Mouse (Mus musculus): ENCODE data around the gene Myadm. TPM values are rescaled to one million over a fixed set of nuclear protein-coding genes. Genes with fewer than 3 reads are reported as not detected.
A peak's percentile ranks its signal among the peaks of the same experiment; 100 is the strongest.

Myadm gene
- total and polyA plus RNA-seq, 3 experiments = 4.4 to 22.6 (median 4.6) TPM

GRCm38 (mm10) chr7:3290257-3291033 lies 1.6 kb downstream of the Myadm start:
- Histone ChIP-seq H3K79me2 (replicated peaks; ENCODE audit: control insufficient read depth, extremely low read depth, insufficient read depth, poor library complexity, severe bottlenecking) (no peaks in the 10 kb centered on the region), H3K9me3 (replicated peaks; ENCODE audit: low read length) (no peaks in the 10 kb centered on the region), H3K4me2 (ENCODE audit: insufficient read depth, low read depth, poor library complexity, severe bottlenecking) (peak overlapping the region; percentile 96), H3K27me3 (replicated peaks) (no peaks in the 10 kb centered on the region), H3K27ac (ENCODE audit: insufficient read depth, low read depth) (no peak overlapping the region), H3K4me3 (replicated peaks in 1 of 3; ENCODE audit: low read depth in 2 of 3, low read length in 2 of 3, poor library complexity in 1 of 3) (peak overlapping the region; percentile 46 to 52 (median 52)), H3K9ac (ENCODE audit: insufficient read depth, low read depth) (0 out of 2 replicates have a peak overlapping the region, but pooled peaks have one; percentile 69), H3K36me3 (replicated peaks in 1 of 2; ENCODE audit: control insufficient read depth in 1 of 2, insufficient read depth in 1 of 2, low read length in 1 of 2) (peaks cover 0 to 2% of the 10 kb centered on the region in 2 experiments), H3K4me1 (ENCODE audit: control insufficient read depth in 1 of 2, insufficient read depth in 2 of 2) (peaks cover 10 to 78% of the 10 kb centered on the region in 2 experiments)
- DNase-seq (ENCODE audit: extremely low read depth) = peak; percentile 98
- dilution Hi-C loops (cut with MboI; ENCODE audit: extremely low pct_ligation_motif_present, extremely low pct_unique_long_range_greater_than_20kb, low sequenced_read_pairs) (no loop called here), in situ Hi-C loops (cut with MboI; ENCODE audit: low pct_ligation_motif_present, low pct_unique_long_range_greater_than_20kb, low sequenced_read_pairs) (no loop called here)
- TF ChIP-seq NELFE (IDR thresholded peaks at IDR 0.05; ENCODE audit: low read depth, low read length) (no peak), ZKSCAN1 (IDR thresholded peaks at IDR 0.05; ENCODE audit: borderline replicate concordance, low read depth, low read length) (no peak), MAZ (IDR thresholded peaks at IDR 0.05; ENCODE audit: low read depth, low read length) (peak; percentile 77), BHLHE40 (IDR thresholded peaks at IDR 0.05; ENCODE audit: low read depth, low read length) (0 out of 2 replicates have a peak, but pooled peaks have one; percentile 20), MXI1 (IDR thresholded peaks at IDR 0.05; ENCODE audit: low read depth, low read length) (peak; percentile 83), CHD2 (IDR thresholded peaks at IDR 0.05; ENCODE audit: low read length) (peak; percentile 57), RAD21 (IDR thresholded peaks at IDR 0.05; ENCODE audit: low read depth, low read length) (no peak), HCFC1 (IDR thresholded peaks at IDR 0.05; ENCODE audit: low read depth, low read length) (peak; percentile 39; the same call in 1 of the 2 replicates), E2F4 (IDR thresholded peaks at IDR 0.05; ENCODE audit: insufficient replicate concordance, low read depth, low read length) (0 out of 2 replicates have a peak, but pooled peaks have one; percentile 76), TCF12 (IDR thresholded peaks at IDR 0.05; ENCODE audit: low read depth, low read length) (peak; percentile 39; the same call in 1 of the 2 replicates), SIN3A (IDR thresholded peaks at IDR 0.05; ENCODE audit: low read length) (peak; percentile 86), ELF1 (IDR thresholded peaks at IDR 0.05; ENCODE audit: low read depth, low read length) (peak; percentile 77), ETS1 (conservative IDR thresholded peaks at IDR 0.05; ENCODE audit: low read depth, low read length) (peak; percentile 74), ZNF384 (IDR thresholded peaks at IDR 0.05; ENCODE audit: low read depth, low read length) (no peak), JUND (conservative IDR thresholded peaks at IDR 0.05; ENCODE audit: low read depth, low read length) (no peak), POLR2A (IDR thresholded peaks at IDR 0.05; ENCODE audit: low read depth, low read length) (no peak), IRF4 (IDR thresholded peaks at IDR 0.05; ENCODE audit: low read depth, low read length) (peak; percentile 47; the same call in 1 of the 2 replicates), EP300 (IDR thresholded peaks at IDR 0.05; ENCODE audit: low read length) (peak; percentile 20; the same call in 1 of the 2 replicates), MEF2A (IDR thresholded peaks at IDR 0.05; ENCODE audit: borderline replicate concordance, low read depth, low read length) (peak; percentile 51; the same call in 1 of the 2 replicates)

GRCm38 (mm10) chr7:3291197-3291596 lies 2.3 kb downstream of the Myadm start:
- peaks cover 10 to 78% of the 10 kb centered on the region in 2 experiments for H3K4me1 ChIP-seq (ENCODE audit: control insufficient read depth in 1 of 2, insufficient read depth in 2 of 2)
- no peaks in the 10 kb centered on the region for H3K9me3 ChIP-seq (replicated peaks; ENCODE audit: low read length)
- no peak overlapping the region for H3K27ac ChIP-seq (ENCODE audit: insufficient read depth, low read depth)
- H3K27me3 ChIP-seq (replicated peaks) = no peaks in the 10 kb centered on the region
- dilution Hi-C loops (cut with MboI; ENCODE audit: extremely low pct_ligation_motif_present, extremely low pct_unique_long_range_greater_than_20kb, low sequenced_read_pairs) = no loop called here
- in situ Hi-C loops (cut with MboI; ENCODE audit: low pct_ligation_motif_present, low pct_unique_long_range_greater_than_20kb, low sequenced_read_pairs) = no loop called here
- no peak for TF ChIP-seq ZNF384 (IDR thresholded peaks at IDR 0.05; ENCODE audit: low read depth, low read length)
- TF ChIP-seq KAT2A (IDR thresholded peaks at IDR 0.05; ENCODE audit: insufficient replicate concordance, low read length) = no peak
- TF ChIP-seq POLR2AphosphoS2 (IDR thresholded peaks at IDR 0.05; ENCODE audit: low read depth, low read length) = no peak
- no peak for TF ChIP-seq RAD21 (IDR thresholded peaks at IDR 0.05; ENCODE audit: low read depth, low read length)
- TF ChIP-seq NRF1 (IDR thresholded peaks at IDR 0.05; ENCODE audit: low read depth, low read length) = no peak
- TF ChIP-seq ELF1 (IDR thresholded peaks at IDR 0.05; ENCODE audit: low read depth, low read length) = no peak
- no peak for TF ChIP-seq MAX (IDR thresholded peaks at IDR 0.05; ENCODE audit: low read length)
- no peak for TF ChIP-seq NELFE (IDR thresholded peaks at IDR 0.05; ENCODE audit: low read depth, low read length)
- no peak for TF ChIP-seq UBTF (IDR thresholded peaks at IDR 0.05; ENCODE audit: low read depth, low read length)
- TF ChIP-seq MXI1 (IDR thresholded peaks at IDR 0.05; ENCODE audit: low read depth, low read length) = no peak
- TF ChIP-seq USF1 (IDR thresholded peaks at IDR 0.05; ENCODE audit: low read depth, low read length) = no peak
- TF ChIP-seq E2F4 (IDR thresholded peaks at IDR 0.05; ENCODE audit: insufficient replicate concordance, low read depth, low read length) = no peak
- H3K4me2 ChIP-seq (ENCODE audit: insufficient read depth, low read depth, poor library complexity, severe bottlenecking) = peak overlapping the region; percentile 60; the same call in 1 of the 2 replicates
- no peaks in the 10 kb centered on the region for H3K79me2 ChIP-seq (replicated peaks; ENCODE audit: control insufficient read depth, extremely low read depth, insufficient read depth, poor library complexity, severe bottlenecking)
- H3K36me3 ChIP-seq (replicated peaks in 1 of 2; ENCODE audit: control insufficient read depth in 1 of 2, insufficient read depth in 1 of 2, low read length in 1 of 2) = peaks cover 0 to 4% of the 10 kb centered on the region in 2 experiments
- H3K9ac ChIP-seq (ENCODE audit: insufficient read depth, low read depth) = no peak overlapping the region
- no peak for DNase-seq (ENCODE audit: extremely low read depth)
- H3K4me3 ChIP-seq (replicated peaks in 1 of 3; ENCODE audit: low read depth in 2 of 3, low read length in 2 of 3, poor library complexity in 1 of 3) = peak overlapping the region in 2 of 3 experiments; percentile 40 to 52
